Mouse (Mus musculus): ENCODE data around the gene Cd160.

Gene Cd160

GRCm38 (mm10) chr3:96755935-96756334 lies 73.2 kb downstream of the Cd160 start:
- DNase-seq = no peak
